Mouse (Mus musculus): ENCODE results near the gene Ngfr. TPM values are rescaled to one million over a fixed set of nuclear protein-coding genes. Genes with fewer than 3 reads are reported as not detected.
A peak's percentile ranks its signal among the peaks of the same experiment; 100 is the strongest.

Gene Ngfr
- polyA plus RNA-seq, 1 experiment: 2.0 TPM

DNA sequence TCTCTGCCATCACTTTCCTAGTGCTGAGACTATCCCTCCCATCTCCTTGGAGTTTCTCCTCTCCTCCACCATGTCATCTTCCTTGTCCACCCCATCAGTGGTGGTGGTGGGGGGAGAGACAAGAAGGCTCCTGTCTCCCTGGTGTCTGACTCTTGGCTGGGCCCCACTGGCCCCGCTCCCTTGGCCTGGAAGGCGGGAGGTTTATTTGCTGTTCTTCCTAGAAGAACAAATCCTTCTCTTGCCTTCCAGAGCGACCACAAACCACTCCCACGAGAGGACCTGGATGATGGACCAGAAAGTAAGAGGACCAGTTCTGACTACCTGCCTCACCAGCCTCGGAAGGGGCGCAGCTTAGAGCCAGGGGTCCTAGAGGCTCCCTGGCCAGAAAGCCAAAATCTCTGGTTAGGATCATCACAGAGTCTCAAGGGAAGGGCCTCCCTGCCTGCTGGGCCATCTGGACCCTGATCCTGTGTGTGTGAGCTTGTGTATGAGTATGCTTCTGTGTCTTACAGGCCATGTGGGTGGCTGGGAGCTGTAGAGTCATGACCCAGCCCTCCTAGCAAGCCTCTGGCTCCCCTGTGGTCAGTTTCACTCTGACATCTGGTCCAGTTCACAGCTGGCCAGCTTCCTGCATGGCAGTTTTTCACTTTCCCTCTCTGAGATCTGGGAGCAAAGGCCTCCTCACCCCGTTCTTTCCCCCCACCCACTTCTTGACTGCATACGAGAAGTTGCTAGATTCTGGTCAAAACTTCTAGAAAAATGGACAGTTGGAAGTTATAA lies 19.4 kb downstream of the Ngfr start:
- Histone ChIP-seq H3K27me3 (ENCODE audit: control insufficient read depth, insufficient read depth, low read length, poor library complexity, severe bottlenecking) (no peaks in the 10 kb centered on the region), H3K4me3 (ENCODE audit: low read depth, low read length) (no peak overlapping the region), H3K9ac (ENCODE audit: low read depth, poor library complexity, severe bottlenecking) (no peak overlapping the region), H3K27ac (ENCODE audit: insufficient read depth, low read length) (no peak overlapping the region), H3K36me3 (ENCODE audit: control insufficient read depth, insufficient read depth, low read length, poor library complexity, severe bottlenecking) (no peaks in the 10 kb centered on the region), H3K9me3 (replicated peaks; ENCODE audit: control insufficient read depth, insufficient read depth, low read length, poor library complexity, severe bottlenecking) (0 out of 2 replicates have a peak, but pooled peaks cover 4% of the 10 kb centered on the region), H3K4me1 (ENCODE audit: control insufficient read depth, insufficient read depth, low read length) (peaks cover 6% of the 10 kb centered on the region)
- TF ChIP-seq EP300 (IDR thresholded peaks at IDR 0.05; ENCODE audit: insufficient read depth, low read depth, low read length) (no peak), CTCF (IDR thresholded peaks at IDR 0.05; ENCODE audit: low read depth, low read length) (no peak), POLR2A (IDR thresholded peaks at IDR 0.05; ENCODE audit: insufficient read depth, low read length) (no peak)

DNA sequence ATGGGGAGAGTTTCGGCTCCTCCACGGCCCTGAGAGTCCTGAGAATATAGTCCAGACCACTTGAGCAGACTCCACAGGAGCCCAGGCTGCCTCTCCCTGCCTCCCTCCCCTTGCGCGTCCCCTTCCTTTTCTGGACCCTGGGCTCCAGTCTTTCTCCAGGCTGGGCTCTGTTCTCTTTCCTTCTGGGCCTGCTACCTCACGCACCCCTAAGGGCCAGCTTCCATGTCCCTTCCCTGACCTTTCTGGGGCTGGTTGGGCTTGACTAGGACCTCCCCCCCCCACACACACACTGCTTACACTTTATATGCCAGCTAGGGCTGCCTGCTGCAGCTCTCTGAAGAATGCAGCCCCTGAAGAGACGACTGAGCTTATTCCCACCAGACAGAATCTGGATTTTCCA lies 20.2 kb downstream of the Ngfr start:
- TF ChIP-seq POLR2A (IDR thresholded peaks at IDR 0.05; ENCODE audit: insufficient read depth, low read length) (no peak), EP300 (IDR thresholded peaks at IDR 0.05; ENCODE audit: insufficient read depth, low read depth, low read length) (no peak), CTCF (IDR thresholded peaks at IDR 0.05; ENCODE audit: low read depth, low read length) (no peak)
- Histone ChIP-seq H3K9me3 (replicated peaks; ENCODE audit: control insufficient read depth, insufficient read depth, low read length, poor library complexity, severe bottlenecking) (0 out of 2 replicates have a peak, but pooled peaks cover 4% of the 10 kb centered on the region), H3K4me1 (ENCODE audit: control insufficient read depth, insufficient read depth, low read length) (peaks cover 6% of the 10 kb centered on the region), H3K27ac (ENCODE audit: insufficient read depth, low read length) (no peak overlapping the region), H3K36me3 (ENCODE audit: control insufficient read depth, insufficient read depth, low read length, poor library complexity, severe bottlenecking) (no peaks in the 10 kb centered on the region), H3K4me3 (ENCODE audit: low read depth, low read length) (no peak overlapping the region), H3K27me3 (ENCODE audit: control insufficient read depth, insufficient read depth, low read length, poor library complexity, severe bottlenecking) (no peaks in the 10 kb centered on the region), H3K9ac (ENCODE audit: low read depth, poor library complexity, severe bottlenecking) (no peak overlapping the region)

DNA sequence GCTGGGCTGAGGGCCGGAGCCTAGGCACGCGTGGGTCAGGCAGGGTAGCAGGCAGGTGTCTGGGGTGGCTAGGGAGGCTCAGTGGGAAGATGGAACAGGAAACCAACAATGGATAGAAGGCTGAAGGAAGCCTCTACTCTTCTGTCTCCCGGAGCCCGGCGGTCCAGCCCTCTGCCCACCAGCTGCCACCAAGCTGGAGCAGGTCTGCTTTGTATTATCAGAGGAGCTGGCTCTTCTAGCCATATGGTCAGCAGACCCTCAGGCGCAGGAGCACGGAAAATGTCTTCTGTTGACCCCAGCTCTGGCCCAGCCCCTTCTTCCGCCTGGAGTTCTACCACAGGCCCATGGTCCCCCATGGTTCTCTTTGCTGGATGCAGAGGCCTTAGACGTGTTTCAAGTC lies 22.2 kb downstream of the Ngfr start:
- no peaks in the 10 kb centered on the region for H3K36me3 ChIP-seq (ENCODE audit: control insufficient read depth, insufficient read depth, low read length, poor library complexity, severe bottlenecking)
- H3K4me1 ChIP-seq (ENCODE audit: control insufficient read depth, insufficient read depth, low read length): peaks cover 6% of the 10 kb centered on the region
- H3K27me3 ChIP-seq (ENCODE audit: control insufficient read depth, insufficient read depth, low read length, poor library complexity, severe bottlenecking): no peaks in the 10 kb centered on the region
- H3K27ac ChIP-seq (ENCODE audit: insufficient read depth, low read length): no peak overlapping the region
- H3K4me3 ChIP-seq (ENCODE audit: low read depth, low read length): no peak overlapping the region
- TF ChIP-seq CTCF (IDR thresholded peaks at IDR 0.05; ENCODE audit: low read depth, low read length) (no peak), EP300 (IDR thresholded peaks at IDR 0.05; ENCODE audit: insufficient read depth, low read depth, low read length) (no peak), POLR2A (IDR thresholded peaks at IDR 0.05; ENCODE audit: insufficient read depth, low read length) (no peak)
- H3K9me3 ChIP-seq (replicated peaks; ENCODE audit: control insufficient read depth, insufficient read depth, low read length, poor library complexity, severe bottlenecking): 0 out of 2 replicates have a peak, but pooled peaks cover 4% of the 10 kb centered on the region
- no peak overlapping the region for H3K9ac ChIP-seq (ENCODE audit: low read depth, poor library complexity, severe bottlenecking)

DNA sequence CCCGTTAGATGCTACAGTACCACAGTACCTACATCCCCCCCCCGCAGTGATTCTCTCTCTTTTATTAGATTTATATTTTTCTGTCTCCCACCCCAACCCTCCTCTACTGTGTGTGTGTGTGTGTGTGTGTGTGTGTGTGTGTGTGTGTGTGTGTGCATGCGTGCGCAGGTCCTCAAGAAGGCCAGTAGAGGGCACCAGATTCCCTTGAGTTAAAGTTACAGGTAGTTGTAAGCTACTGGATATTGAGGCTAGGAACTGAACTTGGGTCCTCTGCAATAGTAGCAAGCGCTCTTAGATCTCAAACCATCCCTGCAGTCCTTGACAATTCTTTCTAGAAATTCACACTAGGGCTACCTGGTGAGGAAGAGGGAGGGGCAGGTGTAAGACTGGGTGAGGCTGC lies 23.7 kb downstream of the Ngfr start:
- H3K36me3 ChIP-seq (ENCODE audit: control insufficient read depth, insufficient read depth, low read length, poor library complexity, severe bottlenecking): no peaks in the 10 kb centered on the region
- no peaks in the 10 kb centered on the region for H3K27me3 ChIP-seq (ENCODE audit: control insufficient read depth, insufficient read depth, low read length, poor library complexity, severe bottlenecking)
- 0 out of 2 replicates have a peak, but pooled peaks cover 4% of the 10 kb centered on the region for H3K9me3 ChIP-seq (replicated peaks; ENCODE audit: control insufficient read depth, insufficient read depth, low read length, poor library complexity, severe bottlenecking)
- TF ChIP-seq EP300 (IDR thresholded peaks at IDR 0.05; ENCODE audit: insufficient read depth, low read depth, low read length) (no peak), POLR2A (IDR thresholded peaks at IDR 0.05; ENCODE audit: insufficient read depth, low read length) (no peak), CTCF (IDR thresholded peaks at IDR 0.05; ENCODE audit: low read depth, low read length) (peak; percentile 30)
- H3K4me1 ChIP-seq (ENCODE audit: control insufficient read depth, insufficient read depth, low read length): peaks cover 6% of the 10 kb centered on the region
- no peak overlapping the region for H3K9ac ChIP-seq (ENCODE audit: low read depth, poor library complexity, severe bottlenecking)
- H3K27ac ChIP-seq (ENCODE audit: insufficient read depth, low read length): no peak overlapping the region
- no peak overlapping the region for H3K4me3 ChIP-seq (ENCODE audit: low read depth, low read length)

DNA sequence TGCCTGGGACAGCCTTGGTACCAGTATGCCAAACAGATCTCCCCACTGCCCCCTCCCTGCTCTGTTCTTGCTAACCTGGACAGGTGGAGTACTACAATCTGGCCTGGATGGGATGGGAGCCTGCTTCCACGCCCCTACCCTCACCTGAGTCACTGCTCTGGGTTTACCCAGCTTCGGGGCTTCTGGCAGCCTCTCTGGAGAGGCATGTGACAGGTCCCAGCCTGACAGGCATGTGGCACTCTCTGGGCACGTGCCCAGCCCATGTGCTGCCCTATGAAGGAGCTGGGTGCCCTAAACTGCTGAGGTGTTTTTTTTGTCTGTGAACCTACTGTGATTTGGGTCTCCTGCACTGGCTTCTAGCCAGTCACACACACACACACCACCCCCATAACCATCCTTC lies 26.8 kb downstream of the Ngfr start:
- no peak overlapping the region for H3K9ac ChIP-seq (ENCODE audit: low read depth, poor library complexity, severe bottlenecking)
- no peak overlapping the region for H3K27ac ChIP-seq (ENCODE audit: insufficient read depth, low read length)
- H3K27me3 ChIP-seq (ENCODE audit: control insufficient read depth, insufficient read depth, low read length, poor library complexity, severe bottlenecking): no peaks in the 10 kb centered on the region
- no peak overlapping the region for H3K4me3 ChIP-seq (ENCODE audit: low read depth, low read length)
- H3K36me3 ChIP-seq (ENCODE audit: control insufficient read depth, insufficient read depth, low read length, poor library complexity, severe bottlenecking): no peaks in the 10 kb centered on the region
- no peak for TF ChIP-seq POLR2A (IDR thresholded peaks at IDR 0.05; ENCODE audit: insufficient read depth, low read length)
- no peak for TF ChIP-seq EP300 (IDR thresholded peaks at IDR 0.05; ENCODE audit: insufficient read depth, low read depth, low read length)
- TF ChIP-seq CTCF (IDR thresholded peaks at IDR 0.05; ENCODE audit: low read depth, low read length): no peak
- peaks cover 3% of the 10 kb centered on the region for H3K4me1 ChIP-seq (ENCODE audit: control insufficient read depth, insufficient read depth, low read length)
- 0 out of 2 replicates have a peak, but pooled peaks cover 4% of the 10 kb centered on the region for H3K9me3 ChIP-seq (replicated peaks; ENCODE audit: control insufficient read depth, insufficient read depth, low read length, poor library complexity, severe bottlenecking)

DNA sequence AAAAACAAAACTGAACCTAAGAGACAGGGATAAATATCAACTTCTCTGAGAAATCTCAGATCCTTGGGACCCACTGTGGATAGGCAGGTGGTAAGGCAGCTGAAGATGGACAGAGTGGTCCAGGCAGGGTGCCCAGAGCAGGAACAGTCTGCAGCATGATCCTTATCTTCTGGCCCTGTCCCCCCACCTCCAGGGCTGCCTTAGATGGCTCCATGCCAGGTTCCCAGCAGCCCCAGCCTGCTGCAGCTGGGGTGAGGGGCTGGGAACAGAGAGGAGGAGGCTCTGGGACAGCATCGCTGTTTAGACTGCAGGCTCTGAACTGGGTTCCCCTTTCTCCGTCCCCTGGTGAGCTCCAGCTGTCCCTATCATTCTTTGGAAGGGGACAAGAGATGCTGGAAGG lies 27.8 kb downstream of the Ngfr start:
- Histone ChIP-seq H3K9me3 (replicated peaks; ENCODE audit: control insufficient read depth, insufficient read depth, low read length, poor library complexity, severe bottlenecking) (0 out of 2 replicates have a peak, but pooled peaks cover 4% of the 10 kb centered on the region), H3K36me3 (ENCODE audit: control insufficient read depth, insufficient read depth, low read length, poor library complexity, severe bottlenecking) (no peaks in the 10 kb centered on the region), H3K9ac (ENCODE audit: low read depth, poor library complexity, severe bottlenecking) (no peak overlapping the region), H3K4me3 (ENCODE audit: low read depth, low read length) (no peak overlapping the region), H3K4me1 (ENCODE audit: control insufficient read depth, insufficient read depth, low read length) (no peaks in the 10 kb centered on the region), H3K27me3 (ENCODE audit: control insufficient read depth, insufficient read depth, low read length, poor library complexity, severe bottlenecking) (no peaks in the 10 kb centered on the region), H3K27ac (ENCODE audit: insufficient read depth, low read length) (no peak overlapping the region)
- TF ChIP-seq POLR2A (IDR thresholded peaks at IDR 0.05; ENCODE audit: insufficient read depth, low read length) (no peak), EP300 (IDR thresholded peaks at IDR 0.05; ENCODE audit: insufficient read depth, low read depth, low read length) (no peak), CTCF (IDR thresholded peaks at IDR 0.05; ENCODE audit: low read depth, low read length) (no peak)

Data from ES-Bruce4 (cell line).